Mouse (Mus musculus): ENCODE data around the gene Muc1. TPM values are rescaled to one million over a fixed set of nuclear protein-coding genes. Genes with fewer than 3 reads are reported as not detected.

Gene Muc1
- polyA plus RNA-seq, 1 experiment from 2014 or later = 0.78 TPM

DNA sequence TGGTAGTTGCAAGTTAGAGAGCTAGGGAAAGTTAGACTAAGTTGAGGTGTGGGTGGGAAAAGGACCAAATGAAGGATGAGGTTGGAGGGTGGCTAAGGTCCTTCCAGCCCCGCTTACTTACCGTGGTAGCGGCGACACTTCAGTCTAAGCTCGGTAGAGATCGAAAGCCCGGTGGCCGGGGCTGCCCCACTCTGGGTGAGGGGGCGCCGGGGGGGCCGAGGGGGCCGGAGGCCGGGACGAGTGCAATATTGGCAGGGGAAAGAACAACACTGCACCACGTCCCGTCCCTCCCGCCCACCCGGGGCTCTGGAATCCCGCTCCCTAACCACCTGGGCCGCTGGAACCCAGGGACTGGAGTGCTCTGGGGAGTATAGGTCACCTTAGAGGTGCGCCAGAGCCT is 2.0 kb upstream of the Muc1 start, which contains the start of gene Mtx1:
Mtx1 (minus strand) TSS at position 189 of the 400 bp plus-strand sequence.
- Histone ChIP-seq H3K4me1 (peaks cover 29% of the 10 kb centered on the region), H3K9ac (peak within 1 kb of the TSS; percentile 72), H3K27ac (peak within 1 kb of the TSS; percentile 80), H3K4me2 (replicated peaks) (peak within 1 kb of the TSS; percentile 95), H3K4me3 (peak within 1 kb of the TSS; percentile 46), H3K9me3 (no peaks in the 10 kb centered on the region), H3K36me3 (peaks cover 10% of the 10 kb centered on the region), H3K27me3 (peaks cover 19% of the 10 kb centered on the region; the same call in 1 of the 2 replicates)
- WGBS = 3% methylated on average over 21 of the region's 21 CpGs
- ATAC-seq (ENCODE audit: insufficient number of reproducible peaks, insufficient read depth, low FRiP score, low TSS enrichment) = peak; percentile 0; the same call in 1 of the 2 replicates

GRCm38 (mm10) chr3:89227307-89228179 is 1.3 kb upstream of the Muc1 start:
- Histone ChIP-seq H3K4me1 (peaks cover 29% of the 10 kb centered on the region), H3K9me3 (no peaks in the 10 kb centered on the region), H3K36me3 (peaks cover 9% of the 10 kb centered on the region), H3K27ac (peak overlapping the region; percentile 80), H3K9ac (peak overlapping the region; percentile 72), H3K4me3 (peak overlapping the region; percentile 46), H3K4me2 (replicated peaks) (peak overlapping the region; percentile 95), H3K27me3 (peaks cover 19% of the 10 kb centered on the region; the same call in 1 of the 2 replicates)
- 3% methylated on average over 41 of the region's 41 CpGs for WGBS
- peak; percentile 83 for ATAC-seq (ENCODE audit: insufficient number of reproducible peaks, insufficient read depth, low FRiP score, low TSS enrichment)

- Histone ChIP-seq H3K4me1 (peaks cover 29% of the 10 kb centered on the region), H3K27me3 (peaks cover 19% of the 10 kb centered on the region; the same call in 1 of the 2 replicates), H3K36me3 (peaks cover 3% of the 10 kb centered on the region), H3K9me3 (no peaks in the 10 kb centered on the region), H3K27ac (peak overlapping the region; percentile 80), H3K9ac (peak overlapping the region; percentile 47; the same call in 1 of the 2 replicates), H3K4me3 (peak overlapping the region; percentile 46), H3K4me2 (replicated peaks) (peak overlapping the region; percentile 95)
- ATAC-seq (ENCODE audit: insufficient number of reproducible peaks, insufficient read depth, low FRiP score, low TSS enrichment) = no peak
- WGBS = under 1% methylated on average over 18 of the region's 20 CpGs
These were observed 692 bp upstream of the Muc1 start for GRCm38 (mm10) chr3:89228180-89228549.

DNA sequence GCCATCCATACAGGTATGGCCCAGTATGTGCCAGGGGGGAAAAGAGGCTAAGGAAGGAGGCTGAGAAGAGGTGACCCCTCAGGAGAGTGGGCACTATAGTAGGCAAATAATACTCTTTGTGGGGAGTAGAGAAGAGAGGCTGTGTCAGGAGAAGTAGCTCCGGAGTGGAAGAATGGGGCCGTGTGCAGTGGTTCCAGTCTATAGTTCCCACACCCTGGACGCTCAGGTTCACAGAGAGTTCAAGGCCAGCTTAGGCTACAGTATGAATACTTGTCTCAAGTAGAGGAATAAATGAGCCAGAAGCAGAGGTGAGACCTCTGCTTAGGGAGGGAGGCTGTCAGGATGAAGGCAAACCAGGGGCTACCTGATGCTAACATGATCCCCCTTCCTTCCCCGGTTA is 419 bp downstream of the Muc1 start:
- Histone ChIP-seq H3K9ac (no peak overlapping the region), H3K4me2 (replicated peaks) (no peak overlapping the region), H3K4me1 (peaks cover 29% of the 10 kb centered on the region), H3K27ac (no peak overlapping the region), H3K9me3 (no peaks in the 10 kb centered on the region), H3K27me3 (peaks cover 19% of the 10 kb centered on the region; the same call in 1 of the 2 replicates), H3K4me3 (no peak overlapping the region), H3K36me3 (no peaks in the 10 kb centered on the region)
- ATAC-seq (ENCODE audit: insufficient number of reproducible peaks, insufficient read depth, low FRiP score, low TSS enrichment) = no peak
- 53% methylated on average over 4 of the region's 4 CpGs for WGBS

- no peak overlapping the region for H3K4me3 ChIP-seq
These were observed 1.7 kb downstream of the Muc1 start for GRCm38 (mm10) chr3:89230561-89230960.

GRCm38 (mm10) chr3:89231345-89231744 is 2.5 kb downstream of the Muc1 start:
- H3K9ac ChIP-seq = no peak overlapping the region
- H3K4me3 ChIP-seq = no peak overlapping the region
- H3K9me3 ChIP-seq = no peaks in the 10 kb centered on the region
- peaks cover 19% of the 10 kb centered on the region for H3K4me1 ChIP-seq
- 71% methylated on average over 7 of the region's 7 CpGs for WGBS
- H3K36me3 ChIP-seq = no peaks in the 10 kb centered on the region
- H3K4me2 ChIP-seq (replicated peaks) = no peak overlapping the region
- no peak for ATAC-seq (ENCODE audit: insufficient number of reproducible peaks, insufficient read depth, low FRiP score, low TSS enrichment)
- peaks cover 19% of the 10 kb centered on the region; the same call in 1 of the 2 replicates for H3K27me3 ChIP-seq
- H3K27ac ChIP-seq = no peak overlapping the region

More at GRCm38 (mm10) chr3:89230561-89230960, 1.7 kb downstream of the Muc1 start:
- no peak overlapping the region for H3K27ac ChIP-seq
- no peaks in the 10 kb centered on the region for H3K9me3 ChIP-seq
- no peak overlapping the region for H3K9ac ChIP-seq
- 86% methylated on average over 2 of the region's 2 CpGs for WGBS
- H3K4me2 ChIP-seq (replicated peaks) = no peak overlapping the region
- ATAC-seq (ENCODE audit: insufficient number of reproducible peaks, insufficient read depth, low FRiP score, low TSS enrichment) = no peak
- peaks cover 19% of the 10 kb centered on the region; the same call in 1 of the 2 replicates for H3K27me3 ChIP-seq
- H3K36me3 ChIP-seq = no peaks in the 10 kb centered on the region
- H3K4me1 ChIP-seq = peaks cover 26% of the 10 kb centered on the region

DNA sequence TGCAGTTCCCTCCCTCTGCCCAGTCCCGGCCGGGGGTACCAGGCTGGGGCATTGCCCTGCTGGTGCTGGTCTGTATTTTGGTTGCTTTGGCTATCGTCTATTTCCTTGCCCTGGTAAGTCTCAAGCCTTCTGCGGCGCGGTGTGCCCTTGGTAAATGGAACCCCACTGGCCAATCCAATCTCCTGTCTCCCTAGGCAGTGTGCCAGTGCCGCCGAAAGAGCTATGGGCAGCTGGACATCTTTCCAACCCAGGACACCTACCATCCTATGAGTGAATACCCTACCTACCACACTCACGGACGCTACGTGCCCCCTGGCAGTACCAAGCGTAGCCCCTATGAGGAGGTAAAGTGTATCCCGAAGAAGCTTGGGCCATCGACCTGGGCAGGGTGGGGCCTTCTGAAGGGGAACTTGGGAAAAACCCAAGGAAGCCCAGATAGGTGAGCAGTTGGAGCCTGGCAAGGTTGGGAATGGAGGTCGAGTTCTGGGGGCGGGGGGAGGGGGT is 3.0 kb downstream of the Muc1 start:
- Histone ChIP-seq H3K36me3 (no peaks in the 10 kb centered on the region), H3K4me3 (no peak overlapping the region), H3K9me3 (no peaks in the 10 kb centered on the region), H3K4me2 (replicated peaks) (no peak overlapping the region), H3K4me1 (peaks cover 14% of the 10 kb centered on the region), H3K27me3 (peaks cover 19% of the 10 kb centered on the region; the same call in 1 of the 2 replicates), H3K27ac (no peak overlapping the region), H3K9ac (no peak overlapping the region)
- 71% methylated on average over 16 of the region's 16 CpGs for WGBS
- no peak for ATAC-seq (ENCODE audit: insufficient number of reproducible peaks, insufficient read depth, low FRiP score, low TSS enrichment)

DNA sequence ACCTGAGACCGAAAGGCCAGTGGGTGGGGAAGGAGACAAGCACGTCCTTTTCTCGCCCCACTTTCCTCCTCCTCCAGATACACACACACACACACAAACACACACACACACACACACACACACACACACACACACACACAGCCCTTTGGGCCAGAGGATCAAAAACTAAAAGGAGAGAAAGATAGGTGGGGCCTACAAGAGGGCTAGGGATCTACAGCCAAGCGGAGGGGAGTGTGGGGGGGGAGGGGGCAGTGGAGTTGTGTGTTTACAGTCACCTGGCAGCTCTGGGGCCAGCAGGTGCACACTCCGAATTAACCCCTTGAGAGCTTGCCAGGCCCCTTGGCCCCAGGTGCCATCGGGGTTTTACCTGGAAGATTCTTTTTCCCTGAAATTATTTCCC is 3.8 kb downstream of the Muc1 start:
- no peak overlapping the region for H3K27ac ChIP-seq
- 67% methylated on average over 6 of the region's 6 CpGs for WGBS
- 0 out of 2 replicates have a peak, but pooled peaks cover 2% of the 10 kb centered on the region for H3K36me3 ChIP-seq
- peaks cover 9% of the 10 kb centered on the region for H3K4me1 ChIP-seq
- ATAC-seq (ENCODE audit: insufficient number of reproducible peaks, insufficient read depth, low FRiP score, low TSS enrichment) = no peak
- no peak overlapping the region for H3K4me2 ChIP-seq (replicated peaks)
- 0 out of 2 replicates have a peak overlapping the region, but pooled peaks have one; percentile 7 for H3K9ac ChIP-seq
- no peak overlapping the region for H3K4me3 ChIP-seq
- no peaks in the 10 kb centered on the region for H3K9me3 ChIP-seq
- peaks cover 19% of the 10 kb centered on the region; the same call in 1 of the 2 replicates for H3K27me3 ChIP-seq

GRCm38 (mm10) chr3:89233562-89234110 is 4.8 kb downstream of the Muc1 start:
- H3K4me3 ChIP-seq = no peak overlapping the region
- H3K27me3 ChIP-seq = peaks cover 19% of the 10 kb centered on the region; the same call in 1 of the 2 replicates
- H3K4me1 ChIP-seq = peaks cover 3% of the 10 kb centered on the region; the same call in 1 of the 2 replicates
- 81% methylated on average over 14 of the region's 14 CpGs for WGBS
- no peaks in the 10 kb centered on the region for H3K9me3 ChIP-seq
- H3K9ac ChIP-seq = no peak overlapping the region
- no peak overlapping the region for H3K4me2 ChIP-seq (replicated peaks)
- no peak for ATAC-seq (ENCODE audit: insufficient number of reproducible peaks, insufficient read depth, low FRiP score, low TSS enrichment)
- H3K36me3 ChIP-seq = peaks cover 10% of the 10 kb centered on the region
- no peak overlapping the region for H3K27ac ChIP-seq

DNA sequence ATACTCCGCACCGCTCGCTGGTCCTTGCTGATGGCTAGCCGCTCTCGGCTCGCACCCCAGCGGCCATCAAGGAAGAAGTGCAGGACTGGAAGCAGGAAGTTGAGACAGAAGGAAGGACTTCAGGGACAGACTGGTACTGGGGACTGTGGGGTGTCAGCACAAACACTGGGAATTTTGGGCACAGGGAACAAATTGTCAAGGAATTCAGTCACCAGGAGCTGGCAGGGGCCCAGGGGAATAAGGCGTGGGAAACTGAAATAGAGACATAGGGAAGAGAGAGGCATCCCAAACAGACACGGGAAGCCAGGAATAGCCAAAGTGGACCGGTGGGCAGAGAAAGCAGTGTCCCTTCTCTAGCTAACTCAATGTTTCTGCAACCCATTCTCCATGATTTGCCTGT is 7.7 kb downstream of the Muc1 start:
- peaks cover 2% of the 10 kb centered on the region; the same call in 1 of the 2 replicates for H3K27me3 ChIP-seq
- ATAC-seq (ENCODE audit: insufficient number of reproducible peaks, insufficient read depth, low FRiP score, low TSS enrichment) = no peak
- no peak overlapping the region for H3K27ac ChIP-seq
- H3K9ac ChIP-seq = no peak overlapping the region
- H3K4me3 ChIP-seq = no peak overlapping the region
- 87% methylated on average over 10 of the region's 10 CpGs for WGBS
- no peak overlapping the region for H3K4me2 ChIP-seq (replicated peaks)
- no peaks in the 10 kb centered on the region for H3K4me1 ChIP-seq
- H3K36me3 ChIP-seq = peaks cover 16% of the 10 kb centered on the region
- no peaks in the 10 kb centered on the region for H3K9me3 ChIP-seq

DNA sequence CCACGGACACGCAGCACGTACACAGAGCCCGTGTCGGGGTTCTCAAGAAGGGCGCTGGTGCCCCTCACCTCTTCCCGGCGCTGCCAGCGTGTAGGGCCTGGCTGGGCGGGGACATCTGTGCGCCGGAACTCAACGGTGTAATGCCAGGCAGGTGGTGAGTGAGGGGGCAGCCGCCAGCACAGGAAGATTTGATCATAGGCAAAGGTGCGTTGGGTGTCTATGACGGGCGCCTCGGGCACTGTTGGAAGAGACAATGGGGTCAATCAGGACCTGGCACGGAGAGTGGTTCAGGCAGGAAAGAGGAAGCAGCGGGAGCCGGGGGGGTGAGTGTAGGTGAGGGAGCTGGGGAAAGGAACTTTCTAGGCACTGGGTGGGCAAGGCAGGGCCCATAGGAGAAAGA is 8.8 kb downstream of the Muc1 start:
- Histone ChIP-seq H3K9me3 (no peaks in the 10 kb centered on the region), H3K4me3 (no peak overlapping the region), H3K27me3 (no peaks in the 10 kb centered on the region), H3K4me2 (replicated peaks) (no peak overlapping the region), H3K36me3 (peaks cover 23% of the 10 kb centered on the region), H3K27ac (no peak overlapping the region), H3K9ac (no peak overlapping the region), H3K4me1 (no peaks in the 10 kb centered on the region)
- WGBS = 94% methylated on average over 21 of the region's 21 CpGs
- ATAC-seq (ENCODE audit: insufficient number of reproducible peaks, insufficient read depth, low FRiP score, low TSS enrichment) = no peak

Data from embryonic facial prominence, embryonic 12.5 days (tissue).